Mouse (Mus musculus) heart, embryonic 11.5 days (tissue): ENCODE results near the gene Sh3d19. TPM values are rescaled to one million over a fixed set of nuclear protein-coding genes. Genes with fewer than 3 reads are reported as not detected.

Experiments
- ATAC-seq: fragments of 200-750 bp; cut with Nextera tagmentation; replicated peaks from 2 replicates; pipeline ENCODE4 v1.8.0; 2017; ENCODE audit warnings: moderate library complexity; ENCODE audit not compliant: insufficient number of reproducible peaks, low FRiP score, low TSS enrichment
- H3K27ac ChIP-seq: fragments of 300-500 bp; sonication (generic); 2 replicates; pipeline ENCODE4 v1.5.1; 2014; ENCODE audit warnings: mild to moderate bottlenecking, low read depth, low read length
- H3K27me3 ChIP-seq: fragments of 300-500 bp; sonication (generic); 2 replicates; pipeline ENCODE4 v1.6.1; 2014; ENCODE audit warnings: mild to moderate bottlenecking, low read length, mixed read lengths; ENCODE audit not compliant: control insufficient read depth, insufficient read depth
- H3K36me3 ChIP-seq: fragments of 300-500 bp; sonication (generic); 2 replicates; pipeline ENCODE4 v1.6.1; 2014; ENCODE audit warnings: mild to moderate bottlenecking, low read length, moderate library complexity, mixed read lengths; ENCODE audit not compliant: control insufficient read depth, insufficient read depth
- H3K4me1 ChIP-seq: fragments of 300-500 bp; sonication (generic); 2 replicates; pipeline ENCODE4 v1.6.1; 2014; ENCODE audit warnings: low read length; ENCODE audit not compliant: control insufficient read depth, insufficient read depth
- H3K4me2 ChIP-seq: fragments of 300-500 bp; sonication (generic); 2 replicates; pipeline ENCODE4 v1.6.1; 2014; ENCODE audit warnings: mild to moderate bottlenecking, moderate library complexity
- H3K4me3 ChIP-seq: fragments of 300-500 bp; sonication (generic); 2 replicates; pipeline ENCODE4 v1.5.1; 2014; ENCODE audit warnings: low read depth, low read length
- H3K9ac ChIP-seq: fragments of 300-500 bp; sonication (generic); 2 replicates; pipeline ENCODE4 v1.6.1; 2014; ENCODE audit warnings: mild to moderate bottlenecking, low read depth, low read length, moderate library complexity
- H3K9me3 ChIP-seq: fragments of 300-500 bp; sonication (generic); replicated peaks from 2 replicates; pipeline ENCODE4 v1.6.1; 2016; ENCODE audit warnings: low read length; ENCODE audit not compliant: control insufficient read depth
- WGBS: fragments of 180-500 bp; shearing (Covaris S2); extraction: QIAGEN DNeasy Blood & Tissue Kit; methylation state at CpG from one replicate; pipeline ENCODE4 v1.1.7; 2014; ENCODE audit not compliant: insufficient replicate concordance; 5-methylcytosine and 5-hydroxymethylcytosine counted together
- polyA plus RNA-seq: library from polyadenylated mRNA; unstranded; fragments of >200 nt; fragmentation: Nextera tagmentation; extraction: Ambion mirVana; gene quantifications from 2 replicates; pipeline ENCODE4 v1.2.1, GENCODE M21; 2014

Gene Sh3d19
- polyA plus RNA-seq, 1 experiment from 2014 or later = 13.8 TPM

DNA sequence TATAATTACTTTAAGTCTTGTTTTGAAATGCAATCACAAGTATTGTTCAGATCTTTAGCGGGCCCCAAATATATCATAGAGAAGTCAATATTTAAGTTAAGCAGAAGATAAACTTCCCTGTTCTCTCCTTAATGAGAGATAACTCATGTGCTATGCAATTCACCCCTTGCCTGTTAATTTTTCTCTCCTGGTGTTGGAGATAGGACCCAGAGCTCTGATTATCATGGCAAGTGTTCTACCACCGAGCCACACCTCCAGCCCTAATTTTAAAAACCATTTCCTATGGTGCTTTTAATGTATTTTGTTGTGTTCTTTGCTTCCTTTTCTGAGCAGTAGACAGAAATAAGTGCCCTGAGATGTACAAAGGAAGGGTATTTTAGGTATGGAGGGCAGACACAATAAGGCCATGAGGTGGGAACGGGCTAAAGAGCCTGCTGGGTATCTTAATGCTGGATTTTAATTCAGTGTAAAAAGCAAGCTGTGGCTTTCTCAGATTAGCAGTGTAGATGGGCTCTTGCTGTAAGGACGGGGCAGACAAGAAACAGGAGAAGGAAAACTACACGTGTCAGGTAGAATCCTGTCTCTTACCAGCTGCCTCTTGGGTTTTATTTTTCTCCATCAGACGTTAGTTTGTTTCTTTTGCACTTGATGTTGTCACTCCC, 20.4 kb downstream of the Sh3d19 start:
- H3K4me3 ChIP-seq = no peak overlapping the region
- H3K27me3 ChIP-seq = no peaks in the 10 kb centered on the region
- no peaks in the 10 kb centered on the region; the same call in 1 of the 2 replicates for H3K36me3 ChIP-seq
- H3K4me1 ChIP-seq = peaks cover 13% of the 10 kb centered on the region
- no peak for ATAC-seq
- no peak overlapping the region for H3K4me2 ChIP-seq
- 59% methylated on average over 6 of the region's 6 CpGs for WGBS
- H3K9me3 ChIP-seq = no peaks in the 10 kb centered on the region
- H3K27ac ChIP-seq = no peak overlapping the region
- no peak overlapping the region for H3K9ac ChIP-seq

DNA sequence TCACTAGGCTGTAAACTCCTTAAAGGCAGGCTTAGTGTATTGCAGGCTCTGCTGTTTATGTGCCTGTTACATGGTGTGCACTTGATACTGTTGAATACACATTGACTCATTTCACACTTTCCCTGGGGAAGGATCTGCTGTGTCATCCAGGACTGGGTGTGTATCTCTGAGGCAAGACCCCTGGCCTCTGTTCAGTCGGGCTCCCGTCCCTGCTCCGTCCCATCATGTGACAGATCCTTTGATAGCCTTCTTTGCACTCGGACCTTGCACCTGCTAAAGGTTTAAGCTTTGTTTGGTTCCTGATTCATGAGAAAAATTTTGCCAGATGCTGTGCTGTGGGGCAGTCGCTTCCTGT, 20.9 kb downstream of the Sh3d19 start:
- 47% methylated on average over 5 of the region's 5 CpGs for WGBS
- no peak overlapping the region for H3K4me3 ChIP-seq
- peaks cover 13% of the 10 kb centered on the region for H3K4me1 ChIP-seq
- H3K4me2 ChIP-seq = no peak overlapping the region
- no peak overlapping the region for H3K27ac ChIP-seq
- peak; percentile 68; the same call in 1 of the 2 replicates for ATAC-seq
- H3K36me3 ChIP-seq = no peaks in the 10 kb centered on the region; the same call in 1 of the 2 replicates
- H3K27me3 ChIP-seq = no peaks in the 10 kb centered on the region
- H3K9ac ChIP-seq = no peak overlapping the region
- no peaks in the 10 kb centered on the region for H3K9me3 ChIP-seq

DNA sequence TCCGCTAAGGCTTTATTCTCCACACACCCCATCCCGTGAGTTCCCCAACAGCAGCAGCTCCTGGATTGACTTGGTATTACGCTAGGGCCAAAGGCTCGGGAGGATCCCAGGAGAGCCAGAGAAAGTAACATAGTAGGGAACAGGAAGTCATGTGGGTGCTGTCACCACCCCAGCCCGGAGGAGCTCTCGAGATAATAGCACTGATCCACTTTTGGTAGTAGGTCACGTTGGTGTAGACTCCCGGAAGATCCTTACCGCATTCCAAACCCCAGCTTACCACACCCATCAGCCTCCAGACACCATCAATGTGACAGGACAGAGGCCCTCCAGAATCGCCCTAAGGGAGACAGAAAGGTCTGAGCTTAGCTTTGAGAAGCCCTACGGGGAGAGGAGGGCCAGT, 22.8 kb downstream of the Sh3d19 start:
- Histone ChIP-seq H3K36me3 (no peaks in the 10 kb centered on the region), H3K4me1 (peaks cover 13% of the 10 kb centered on the region), H3K27ac (no peak overlapping the region), H3K27me3 (no peaks in the 10 kb centered on the region), H3K9ac (no peak overlapping the region), H3K4me3 (no peak overlapping the region), H3K9me3 (no peaks in the 10 kb centered on the region), H3K4me2 (peak overlapping the region; percentile 43)
- ATAC-seq = no peak
- WGBS = 22% methylated on average over 11 of the region's 11 CpGs

DNA sequence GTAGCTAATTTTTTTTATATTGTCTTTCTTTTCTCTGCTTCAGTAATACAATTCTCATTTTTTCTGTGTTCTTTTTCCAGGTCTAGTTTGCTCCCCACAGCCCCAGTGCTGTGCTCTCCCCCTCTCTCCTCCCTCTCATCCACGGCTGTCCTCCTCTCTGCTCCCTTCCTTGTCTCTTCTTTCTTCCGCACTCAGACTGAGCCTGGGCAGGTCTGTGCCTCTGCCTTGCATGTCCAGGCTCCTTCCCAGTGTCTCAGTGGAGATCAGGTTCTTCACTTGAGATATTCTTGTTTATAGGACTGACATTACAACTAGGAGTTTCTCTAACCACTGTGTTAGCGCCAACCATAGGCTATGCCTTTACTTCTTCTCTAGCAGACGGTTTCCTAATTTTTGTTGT, 23.7 kb downstream of the Sh3d19 start:
- H3K4me1 ChIP-seq = peaks cover 13% of the 10 kb centered on the region
- no peak overlapping the region for H3K27ac ChIP-seq
- no peak for ATAC-seq
- no peaks in the 10 kb centered on the region for H3K9me3 ChIP-seq
- no peaks in the 10 kb centered on the region for H3K36me3 ChIP-seq
- H3K27me3 ChIP-seq = no peaks in the 10 kb centered on the region
- H3K4me3 ChIP-seq = no peak overlapping the region
- H3K9ac ChIP-seq = no peak overlapping the region
- H3K4me2 ChIP-seq = no peak overlapping the region
- 72% methylated on average over 4 of the region's 4 CpGs for WGBS

DNA sequence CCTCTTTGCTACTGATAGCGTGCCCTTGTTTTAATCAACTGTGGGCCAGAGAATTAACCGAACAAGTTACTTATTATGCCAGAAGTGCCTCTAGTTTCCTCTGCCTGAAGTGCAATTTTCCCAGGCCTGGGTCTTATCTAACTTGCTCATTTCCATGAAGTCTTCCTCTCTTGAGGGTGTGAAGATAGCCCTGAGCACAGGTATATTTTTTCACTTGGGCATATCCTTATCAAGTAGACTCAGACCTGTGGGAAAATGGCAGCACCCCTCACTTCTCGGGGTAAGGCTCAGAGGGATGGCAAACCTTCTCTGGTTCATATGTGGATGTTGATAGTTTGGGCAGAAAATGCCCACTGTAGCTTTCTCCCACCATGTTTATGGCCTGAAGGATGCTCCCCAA, 30.4 kb downstream of the Sh3d19 start:
- Histone ChIP-seq H3K4me3 (no peak overlapping the region), H3K9ac (no peak overlapping the region), H3K27me3 (no peaks in the 10 kb centered on the region), H3K27ac (no peak overlapping the region), H3K9me3 (no peaks in the 10 kb centered on the region), H3K4me1 (no peaks in the 10 kb centered on the region), H3K4me2 (no peak overlapping the region), H3K36me3 (no peaks in the 10 kb centered on the region)
- no peak for ATAC-seq
- 81% methylated on average over 3 of the region's 3 CpGs for WGBS

DNA sequence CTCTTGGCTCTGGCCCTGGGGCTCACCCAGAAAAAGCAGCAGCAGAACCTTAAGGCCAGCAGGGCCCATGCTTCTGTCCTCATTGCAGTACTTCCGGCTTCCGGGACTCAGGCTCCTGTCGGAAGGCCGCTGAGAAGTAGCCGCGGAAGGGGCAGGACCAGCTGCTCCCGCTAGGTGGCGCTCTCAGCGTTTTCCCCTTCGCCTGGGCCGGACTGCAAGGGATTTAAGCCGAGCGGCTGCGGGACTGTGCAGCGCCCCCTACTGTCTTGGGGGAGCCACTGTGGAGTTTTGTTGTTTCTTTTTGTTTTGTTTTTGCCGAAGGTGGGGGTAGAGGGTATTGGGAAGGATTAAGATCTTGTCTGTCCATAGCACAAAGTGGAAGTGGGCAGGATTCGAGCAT, 31.5 kb downstream of the Sh3d19 start, which contains the start of gene Prss48:
Prss48 (minus strand) TSS at position 69 of the 400 bp plus-strand sequence.
- Histone ChIP-seq H3K4me3 (no peak within 1 kb of the TSS), H3K27me3 (no peaks in the 10 kb centered on the region), H3K9me3 (no peaks in the 10 kb centered on the region), H3K36me3 (no peaks in the 10 kb centered on the region), H3K4me1 (no peaks in the 10 kb centered on the region), H3K27ac (no peak within 1 kb of the TSS), H3K9ac (no peak within 1 kb of the TSS), H3K4me2 (no peak within 1 kb of the TSS)
- 71% methylated on average over 17 of the region's 17 CpGs for WGBS
- ATAC-seq = no peak

DNA sequence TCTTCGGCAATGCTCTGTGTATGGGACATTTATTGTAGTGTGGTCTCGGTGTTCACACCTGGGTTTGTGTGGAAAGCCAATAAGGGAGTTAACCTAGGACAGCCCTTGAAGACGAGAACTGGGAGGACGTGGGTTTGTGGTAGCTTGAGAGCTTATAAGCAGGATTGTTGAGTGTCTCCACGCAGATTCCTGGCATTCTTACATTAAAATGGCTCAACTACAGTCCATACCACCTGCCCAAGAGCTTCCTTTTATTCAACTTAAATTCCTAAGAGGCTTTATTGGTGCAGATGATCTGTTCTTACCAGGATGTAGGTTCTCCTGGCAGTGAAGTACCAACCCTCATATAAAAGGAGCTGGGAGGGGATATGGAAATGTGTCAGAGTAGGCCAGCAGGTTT, 32.0 kb downstream of the Sh3d19 start:
- Histone ChIP-seq H3K27me3 (no peaks in the 10 kb centered on the region), H3K36me3 (no peaks in the 10 kb centered on the region), H3K4me2 (no peak overlapping the region), H3K9me3 (no peaks in the 10 kb centered on the region), H3K4me3 (no peak overlapping the region), H3K4me1 (no peaks in the 10 kb centered on the region), H3K9ac (no peak overlapping the region), H3K27ac (no peak overlapping the region)
- no peak for ATAC-seq
- WGBS = 72% methylated on average over 5 of the region's 5 CpGs

DNA sequence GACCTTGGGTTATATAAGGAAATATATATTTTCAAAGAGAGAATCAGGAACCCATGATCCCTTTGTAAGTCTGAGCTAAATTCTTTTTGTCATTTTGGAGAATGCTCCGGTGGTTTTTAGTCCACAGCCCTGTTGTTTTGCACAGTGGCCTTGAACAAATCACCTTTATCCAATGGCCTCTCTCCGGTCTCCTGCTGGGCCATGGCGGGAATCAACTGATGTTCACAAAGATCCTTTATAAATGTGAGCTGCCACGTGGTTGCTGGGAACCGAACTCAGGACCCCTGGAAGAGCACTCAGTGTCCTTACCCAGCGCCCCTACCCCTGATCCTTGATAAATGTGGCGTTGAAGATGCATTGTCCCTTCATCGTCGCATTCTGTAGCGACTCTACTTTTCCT, 33.8 kb downstream of the Sh3d19 start:
- H3K9ac ChIP-seq = no peak overlapping the region
- H3K27ac ChIP-seq = no peak overlapping the region
- WGBS = 92% methylated on average over 10 of the region's 10 CpGs
- H3K9me3 ChIP-seq = no peaks in the 10 kb centered on the region
- no peak overlapping the region for H3K4me3 ChIP-seq
- no peak for ATAC-seq
- no peaks in the 10 kb centered on the region for H3K27me3 ChIP-seq
- no peaks in the 10 kb centered on the region for H3K4me1 ChIP-seq
- no peak overlapping the region for H3K4me2 ChIP-seq
- no peaks in the 10 kb centered on the region for H3K36me3 ChIP-seq

DNA sequence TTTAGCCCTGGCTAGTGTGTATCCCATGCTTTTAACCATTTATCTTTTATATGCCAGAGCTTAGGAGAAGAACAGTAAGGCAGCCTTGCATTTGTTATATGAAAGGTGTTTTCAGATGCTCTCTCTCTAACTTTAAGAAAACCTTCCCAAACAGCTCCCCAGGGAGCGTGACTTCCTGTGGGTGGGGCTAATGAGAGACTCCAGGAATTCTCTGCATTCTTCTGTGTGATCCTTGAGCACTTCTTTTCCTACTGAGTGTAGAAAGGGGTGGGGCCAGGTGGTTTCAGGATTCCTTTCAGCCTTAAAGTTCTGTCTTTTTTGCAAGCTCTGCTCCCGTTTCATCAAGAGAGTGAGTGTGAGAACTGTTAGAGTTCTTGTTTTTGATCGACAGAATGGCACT, 39.7 kb downstream of the Sh3d19 start:
- Histone ChIP-seq H3K4me1 (peaks cover 6% of the 10 kb centered on the region; the same call in 1 of the 2 replicates), H3K27ac (no peak overlapping the region), H3K36me3 (no peaks in the 10 kb centered on the region), H3K4me3 (no peak overlapping the region), H3K4me2 (no peak overlapping the region), H3K9me3 (no peaks in the 10 kb centered on the region), H3K27me3 (peaks cover 23% of the 10 kb centered on the region), H3K9ac (no peak overlapping the region)
- ATAC-seq = no peak
- WGBS = 55% methylated on average over 3 of the region's 3 CpGs
